Mouse (Mus musculus) heart, postnatal 36 days (tissue): ENCODE measurements around the gene Bcor. TPM values are rescaled to one million over a fixed set of nuclear protein-coding genes. Genes with fewer than 3 reads are reported as not detected.

Source experiments
- DNase-seq, 2 experiments: peaks; one replicate each; pipeline ENCODE4 v3.0.0; 2021 to 2022
- intact Hi-C: fragments of 180-260 bp; cut with DNase I; formaldehyde crosslinking; loops from one replicate; pipeline ENCODE4 v1.15.1; 2025
- total RNA-seq, 2 experiments: library from RNA; stranded (reverse); gene quantifications; 2 replicates each; pipeline ENCODE4 v1.2.3; 2021

Bcor gene
- total RNA-seq, 2 experiments from 2014 or later: 20.0 to 25.9 TPM

DNA sequence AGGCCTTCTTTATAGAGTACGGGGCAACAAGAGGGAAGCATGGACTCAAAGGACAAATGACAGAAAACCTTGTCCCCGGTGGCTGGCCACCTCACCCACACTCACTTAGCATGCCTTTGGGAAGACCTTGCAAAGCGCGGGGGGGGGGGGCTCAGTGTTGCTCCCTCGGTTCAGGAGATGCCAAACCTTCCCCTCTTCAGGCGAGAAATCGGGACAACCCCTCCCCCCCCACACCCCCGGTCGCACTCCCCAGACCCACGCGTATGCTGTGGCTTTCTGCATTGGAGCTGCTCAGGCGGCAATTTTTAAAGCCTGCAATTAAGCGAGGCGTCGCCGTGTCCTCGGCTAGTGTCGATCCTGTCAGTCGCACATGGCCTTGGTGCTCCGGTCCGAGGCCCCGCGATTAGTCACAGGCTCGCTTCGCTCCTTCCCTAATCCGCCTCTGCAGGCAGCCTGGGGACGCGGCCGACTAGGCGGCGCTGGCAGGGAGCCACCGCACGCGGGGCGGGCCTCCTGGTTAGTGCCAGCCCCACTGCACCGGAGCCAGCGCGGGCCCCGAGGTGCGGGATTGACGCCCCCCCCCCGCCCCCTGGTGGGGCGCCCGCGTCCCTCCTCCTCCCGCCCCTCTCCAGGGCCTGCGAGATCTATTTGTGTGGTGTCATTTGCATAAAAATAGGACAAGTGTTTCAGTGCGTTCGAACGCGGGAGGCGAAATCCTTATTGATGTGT, 70.6 kb downstream of the Bcor start:
- intact Hi-C loops: loop anchor here (2.0 to 5.0 kb wide), 3 partner anchors 43 to 163 kb away; no protein-coding TSS in a partner anchor
- DNase-seq: peak; percentile 53 to 66

DNA sequence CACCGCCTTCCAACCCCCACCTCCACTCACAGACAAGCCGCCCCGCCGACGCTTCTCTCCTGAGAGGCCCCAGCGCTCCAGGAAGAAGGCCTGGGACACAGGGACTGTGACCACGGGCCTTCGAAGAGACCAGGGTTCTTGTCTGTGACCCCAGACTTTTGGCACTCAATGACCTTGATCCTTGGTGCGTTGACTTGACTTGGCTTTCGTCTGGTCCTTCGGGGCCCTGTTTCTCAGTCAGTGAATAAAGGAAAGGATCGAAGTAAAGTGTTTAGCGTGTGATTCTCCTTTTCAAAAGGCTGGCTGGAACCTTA, 71.2 kb downstream of the Bcor start:
- intact Hi-C loops: loop anchor here (2.0 kb wide), 1 partner anchor 44 kb away; no protein-coding TSS in a partner anchor
- DNase-seq: no peak

DNA sequence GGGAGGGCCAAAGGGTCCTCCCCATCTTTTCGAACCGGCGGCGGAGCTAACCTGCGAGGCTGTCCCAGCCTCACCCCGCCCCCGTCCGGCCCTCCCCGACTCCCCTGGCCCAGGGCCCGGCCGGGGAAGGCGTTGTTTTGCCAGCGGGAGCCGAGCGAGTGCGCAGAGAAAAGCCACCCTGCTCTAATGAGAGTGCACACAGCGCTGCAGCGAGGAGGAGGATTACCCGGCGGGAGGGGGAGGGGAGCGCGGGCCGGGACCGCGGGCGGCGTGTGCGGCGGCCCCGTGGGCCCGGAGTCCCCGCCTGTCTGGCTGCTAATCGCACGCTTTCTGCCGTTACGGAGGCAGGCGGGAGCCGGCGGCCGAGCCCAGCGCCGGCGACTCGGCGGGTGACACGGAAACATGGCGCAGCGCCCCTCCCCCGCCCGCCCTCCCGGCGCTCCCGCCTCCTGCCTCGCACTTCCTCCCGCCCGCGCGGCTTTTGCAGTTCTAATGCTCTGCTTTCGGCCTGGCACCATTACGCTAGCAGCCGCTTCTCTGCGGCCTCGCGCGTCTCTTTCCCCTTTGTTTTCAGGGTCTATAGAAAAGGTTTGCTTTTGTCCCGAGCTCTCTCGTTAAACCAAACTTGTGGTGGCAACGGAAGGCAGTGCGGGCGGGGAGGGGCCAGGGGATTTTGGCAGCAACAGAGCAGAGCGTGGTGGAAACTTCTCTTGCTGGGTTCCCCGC, 71.7 kb downstream of the Bcor start:
- intact Hi-C loops: loop anchor here (2.0 kb wide), 1 partner anchor 44 kb away; no protein-coding TSS in a partner anchor
- peak; percentile 71 to 85 for DNase-seq

DNA sequence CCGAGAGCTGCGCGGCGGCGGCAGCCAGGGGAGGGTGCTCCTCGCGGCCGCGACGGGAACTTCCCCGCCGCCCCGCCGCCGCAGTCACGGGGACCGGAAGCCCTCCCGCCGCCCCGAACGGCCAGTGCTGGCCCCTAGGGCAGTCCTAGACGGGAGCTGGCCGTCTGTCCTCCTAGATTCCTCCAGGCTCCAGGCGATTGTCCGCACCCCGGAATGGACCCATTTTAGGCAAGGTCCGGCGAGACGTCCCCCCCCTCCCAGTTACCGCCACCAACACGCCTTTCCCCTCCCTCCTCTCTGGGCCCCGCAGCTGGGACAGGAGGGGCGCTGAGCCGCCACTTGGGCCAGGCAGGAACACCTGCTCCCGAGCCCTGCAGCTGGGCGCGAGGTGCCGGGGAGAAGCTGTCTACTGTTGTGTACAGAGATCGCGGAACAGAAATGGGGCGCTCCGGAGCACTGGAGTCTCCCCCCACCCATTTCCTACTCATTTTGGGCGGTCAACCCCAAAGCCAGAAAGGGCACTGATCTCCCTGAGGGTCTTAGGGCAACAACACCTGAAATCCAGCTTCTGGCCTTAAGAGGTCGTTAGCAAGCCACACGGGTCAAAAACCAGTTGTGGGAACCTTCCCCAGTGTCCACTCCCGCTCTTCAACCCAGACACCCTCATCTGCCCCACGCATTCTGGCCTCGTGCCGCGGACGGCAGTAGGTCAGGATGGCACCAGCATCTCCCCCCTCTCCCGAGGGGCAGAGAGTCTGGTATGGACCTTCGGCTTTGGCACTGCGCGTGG, 72.4 kb downstream of the Bcor start:
- intact Hi-C loops: loop anchor here (2.0 kb wide), 1 partner anchor 45 kb away; no protein-coding TSS in a partner anchor
- DNase-seq: peak; percentile 67 to 77

DNA sequence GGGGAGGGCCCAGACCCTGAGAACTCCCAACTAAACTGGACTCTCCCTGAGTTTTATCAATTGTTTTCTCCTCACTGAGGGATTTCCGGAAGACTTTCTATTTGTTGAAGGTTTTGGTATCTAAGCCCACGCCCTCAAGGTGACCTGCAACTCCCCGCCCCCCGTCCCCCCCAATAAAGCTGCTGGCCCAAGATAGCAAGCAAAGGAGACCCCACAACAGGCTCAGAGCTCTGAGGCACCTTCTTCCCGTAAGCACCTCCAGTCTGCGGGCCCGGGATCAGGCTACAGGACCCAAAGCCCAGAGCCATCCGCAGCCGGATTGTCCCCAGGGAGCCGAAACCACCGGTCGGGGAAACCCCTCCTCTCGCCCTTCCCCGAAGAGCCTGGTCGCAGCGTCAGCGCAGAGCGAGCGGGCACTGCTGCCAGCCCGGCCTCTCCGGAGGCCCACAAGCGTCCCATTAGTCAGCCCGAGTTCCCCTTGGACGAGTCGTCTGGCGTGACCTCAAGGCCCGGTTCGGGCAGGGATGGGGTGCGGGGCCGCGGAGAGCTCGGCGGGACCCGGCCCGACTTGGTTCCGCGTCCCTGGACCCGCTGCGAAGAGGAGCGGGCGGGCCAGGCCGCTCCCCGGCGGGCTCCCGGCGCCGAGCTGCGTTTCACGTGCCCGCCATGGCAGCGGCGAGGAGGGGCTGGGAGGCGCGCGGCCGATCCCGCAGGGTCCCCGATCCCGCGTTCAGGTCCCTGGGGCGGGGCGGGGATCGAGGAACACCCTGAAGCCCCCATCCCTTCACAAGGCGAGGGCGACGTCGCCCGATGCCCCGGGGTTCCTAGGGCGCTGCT, 73.3 kb downstream of the Bcor start:
- DNase-seq: peak; percentile 42 to 71
- intact Hi-C loops: no loop called here

DNA sequence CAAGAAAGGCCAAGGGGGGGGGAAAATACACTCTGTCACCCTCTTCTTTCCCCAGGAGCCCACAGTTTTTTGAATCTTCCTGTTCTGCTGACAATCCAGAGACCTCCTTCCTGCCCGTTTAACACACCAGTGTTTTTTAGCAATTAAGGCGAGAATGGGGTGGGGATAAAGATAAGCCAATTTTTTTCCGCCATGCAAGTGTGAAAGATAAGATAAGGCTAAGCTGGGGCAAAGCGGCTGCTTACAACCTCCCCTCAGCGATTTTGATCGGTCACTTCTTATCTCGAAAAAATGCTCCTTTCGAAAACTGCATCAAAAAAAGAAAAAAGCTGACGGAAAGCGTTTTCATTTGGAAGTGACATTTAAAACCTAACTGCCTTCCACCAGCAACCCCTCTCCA, 74.2 kb downstream of the Bcor start:
- DNase-seq: no peak
- intact Hi-C loops: no loop called here

DNA sequence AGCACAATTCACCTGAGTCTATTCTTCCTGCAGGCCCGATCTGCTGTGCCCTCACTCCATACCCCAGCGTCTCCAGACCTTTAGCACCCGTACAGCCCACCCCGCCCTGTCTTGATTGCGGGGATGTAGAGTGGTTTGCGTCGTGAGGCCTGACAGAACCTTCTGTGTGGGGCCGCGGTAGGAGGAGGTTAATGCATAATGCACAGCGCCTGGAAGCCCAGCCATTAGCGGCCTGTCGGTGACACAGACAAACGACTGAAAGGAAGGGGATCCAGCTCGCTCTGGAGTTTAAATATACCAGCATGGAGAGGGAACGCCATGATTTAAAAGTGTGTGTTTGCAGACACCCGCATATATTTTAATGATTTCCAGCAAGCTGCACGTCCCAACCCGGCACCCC, 74.9 kb downstream of the Bcor start:
- DNase-seq: no peak
- intact Hi-C loops: no loop called here

DNA sequence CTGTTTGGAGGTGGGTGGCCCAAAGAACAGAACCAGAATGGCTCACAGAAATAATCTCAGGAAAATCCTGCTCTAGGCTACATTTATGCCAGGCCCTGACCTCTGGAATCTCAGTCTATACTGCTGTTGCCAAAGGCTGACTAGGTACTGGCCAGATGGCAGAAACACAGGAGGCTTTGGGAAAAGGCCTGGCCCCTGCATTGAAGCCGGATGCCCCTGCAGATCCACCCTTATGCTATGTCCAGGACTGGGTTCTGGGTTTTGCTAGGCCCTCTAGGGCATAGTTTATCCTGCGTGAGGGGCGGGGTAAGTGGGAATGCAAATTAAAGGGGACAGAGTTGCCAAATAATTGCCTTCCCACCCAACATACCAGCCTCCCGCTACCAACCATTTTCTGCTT, 75.5 kb downstream of the Bcor start:
- intact Hi-C loops: loop anchor here (5.0 kb wide), 1 partner anchor 132 kb away; no protein-coding TSS in a partner anchor
- no peak for DNase-seq

DNA sequence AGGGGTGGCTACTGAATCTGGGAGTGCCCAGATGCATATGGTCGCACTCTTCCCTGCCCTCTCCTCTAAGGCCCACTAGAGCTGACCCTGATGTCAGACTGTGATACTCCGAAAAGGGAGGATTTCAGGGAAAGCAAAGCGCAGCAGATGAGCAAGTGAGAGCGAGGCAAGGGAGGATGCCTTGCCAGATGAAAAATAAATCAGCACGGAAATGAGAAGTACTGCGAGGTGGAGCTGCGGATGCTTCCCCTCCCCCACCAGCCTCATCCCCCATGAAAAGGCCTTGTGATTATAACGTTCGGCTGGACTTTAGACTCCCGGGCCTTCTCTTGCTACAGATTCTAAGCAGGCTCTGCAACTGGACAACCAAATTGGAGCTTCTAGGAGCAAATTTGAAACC, 76.5 kb downstream of the Bcor start:
- no peak for DNase-seq
- intact Hi-C loops: loop anchor here (5.0 kb wide), 1 partner anchor 131 kb away; no protein-coding TSS in a partner anchor

DNA sequence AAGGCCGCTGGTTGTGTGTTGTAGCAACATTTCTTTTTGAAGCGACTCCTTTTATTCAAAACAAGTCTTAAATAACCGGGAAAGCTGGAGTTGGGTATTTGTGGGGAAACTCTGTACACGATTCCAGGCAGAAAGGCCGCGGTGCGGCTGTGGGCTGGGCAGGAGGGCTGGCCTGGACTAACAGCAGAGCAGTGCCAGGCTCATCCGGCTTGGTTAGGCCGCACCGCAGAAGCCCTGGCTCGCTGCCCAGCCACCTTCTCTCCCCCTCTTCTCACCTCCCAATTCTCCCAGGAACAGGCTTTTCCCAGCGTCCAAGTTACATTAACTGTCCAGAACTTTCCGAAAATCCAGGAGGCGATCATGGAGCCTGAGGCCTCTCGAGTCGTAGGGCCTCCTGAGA, 77.4 kb downstream of the Bcor start:
- intact Hi-C loops: loop anchor here (5.0 kb wide), 1 partner anchor 130 kb away; no protein-coding TSS in a partner anchor
- no peak for DNase-seq

DNA sequence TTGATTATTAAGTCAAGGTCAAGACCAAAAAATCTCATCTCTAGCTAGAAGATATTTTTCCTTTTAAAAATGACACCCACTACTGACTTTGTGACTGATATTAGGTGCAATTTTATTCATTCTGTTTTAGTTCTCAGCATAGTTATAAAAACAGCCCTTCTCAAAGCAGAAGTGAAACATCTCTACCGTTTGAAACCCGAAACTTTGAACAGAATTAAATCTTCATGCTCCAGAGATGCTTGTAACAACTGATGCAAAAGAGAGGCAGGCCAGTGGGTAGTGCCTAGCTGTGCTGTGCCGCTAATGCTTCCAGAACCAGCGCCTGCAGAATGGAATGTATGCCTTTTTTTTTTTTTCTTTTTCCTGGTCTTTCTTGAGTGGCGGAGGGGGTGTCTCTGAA, 78.0 kb downstream of the Bcor start:
- intact Hi-C loops: loop anchor here (5.0 kb wide), 1 partner anchor 130 kb away; no protein-coding TSS in a partner anchor
- DNase-seq: no peak

DNA sequence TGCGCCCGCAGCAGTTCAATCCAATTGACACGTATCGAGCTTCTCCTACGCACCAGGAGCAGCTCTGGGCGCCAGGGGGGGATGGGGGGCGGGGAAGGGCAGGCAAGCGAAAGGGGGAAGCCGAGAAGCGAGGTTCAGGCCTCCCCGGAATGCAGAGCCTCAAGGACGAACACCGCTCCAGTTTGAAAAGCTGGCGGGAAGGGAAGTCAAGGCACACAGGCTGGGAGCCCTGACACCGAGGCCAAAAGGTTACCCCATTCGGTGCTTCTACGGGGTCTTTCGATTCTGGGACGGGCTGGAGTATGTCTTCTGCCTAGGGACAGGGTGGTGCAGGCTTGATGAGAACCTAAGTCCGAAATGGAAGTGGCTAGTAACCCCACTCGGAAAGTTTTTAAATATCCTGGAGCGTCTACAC, 78.4 kb downstream of the Bcor start:
- no peak for DNase-seq
- intact Hi-C loops: loop anchor here (5.0 kb wide), 1 partner anchor 129 kb away; no protein-coding TSS in a partner anchor

DNA sequence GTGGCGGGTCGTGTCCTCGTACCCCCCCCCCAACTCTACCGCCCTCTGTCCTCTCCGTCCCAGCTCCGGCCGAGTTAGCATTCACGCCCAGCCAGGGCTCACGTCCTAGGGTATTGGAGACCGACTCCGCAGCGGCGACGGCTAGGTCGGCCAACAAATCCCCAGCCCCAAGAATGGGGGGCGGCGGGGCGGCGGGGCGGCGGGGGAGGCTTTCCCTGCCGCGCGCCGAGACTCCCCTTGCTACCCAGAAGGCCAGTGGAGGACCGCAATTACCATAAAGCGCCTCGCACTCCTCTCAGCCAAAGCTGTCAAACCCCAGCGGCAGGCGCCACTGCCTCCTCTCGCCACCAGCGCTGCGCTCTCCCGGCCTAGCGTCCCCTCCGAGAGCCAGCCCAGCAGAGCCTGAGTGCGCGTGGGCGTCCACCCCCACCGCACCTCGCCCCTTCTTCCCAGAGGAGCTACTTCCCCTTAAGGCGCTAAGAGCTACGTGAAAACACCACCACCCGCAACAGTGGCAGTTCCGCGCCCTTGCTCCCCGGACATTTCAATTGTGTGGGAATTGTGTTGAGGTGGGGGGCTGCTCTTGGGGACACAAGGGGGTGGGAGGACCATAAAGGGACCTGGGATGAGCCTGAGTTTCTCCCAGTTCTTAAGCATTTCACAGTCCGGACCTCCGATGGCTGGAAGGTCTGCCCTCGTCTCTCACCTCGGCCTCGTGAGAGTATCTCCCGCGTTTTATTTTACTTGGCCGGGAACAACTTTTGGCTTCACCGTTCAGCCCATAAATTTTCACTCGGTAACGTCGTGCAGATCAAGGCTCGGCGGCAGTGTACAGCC, 79.0 kb downstream of the Bcor start:
- DNase-seq: peak; percentile 34 to 51
- intact Hi-C loops: loop anchor here (5.0 kb wide), 1 partner anchor 129 kb away; no protein-coding TSS in a partner anchor

DNA sequence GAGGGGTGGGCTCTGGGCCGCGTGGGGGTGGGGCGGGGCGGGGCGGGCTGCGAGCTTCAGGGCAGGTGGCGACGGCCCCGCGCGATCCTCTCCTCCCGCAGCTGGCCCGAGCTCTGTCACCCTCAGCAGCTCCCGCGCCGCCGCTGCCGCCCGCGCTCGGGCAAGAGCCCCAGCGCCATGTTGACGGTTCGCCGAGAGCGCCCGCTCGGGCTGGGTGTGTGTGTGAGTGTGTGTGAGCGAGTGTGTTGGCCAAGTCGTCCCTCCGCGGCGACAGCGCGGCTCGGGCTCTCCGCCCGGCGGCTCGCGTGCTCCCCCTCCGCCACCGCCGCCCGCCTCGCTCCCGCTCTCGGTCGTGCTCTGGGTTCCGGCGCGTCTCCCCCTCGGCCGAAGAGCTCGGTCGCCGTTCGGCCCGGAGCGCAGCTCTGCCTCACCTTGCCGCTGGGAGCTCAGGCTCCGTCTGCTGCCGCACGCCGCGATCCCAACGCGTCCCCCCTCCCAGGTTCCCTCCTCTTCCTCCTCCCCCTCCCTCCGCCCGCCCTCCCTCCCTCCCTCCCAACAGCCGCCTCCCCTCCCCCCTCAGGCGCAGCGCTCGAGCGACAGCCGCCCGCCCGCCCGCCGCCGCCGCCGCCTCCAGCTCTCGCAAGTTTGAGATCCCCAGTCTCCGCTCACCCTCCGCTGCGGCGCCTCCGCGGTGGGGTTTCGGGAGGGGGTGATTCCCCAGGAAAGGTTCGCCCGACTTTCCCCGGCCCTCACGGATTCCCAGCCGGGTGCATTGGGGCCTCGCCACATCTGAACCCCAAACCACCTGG, 79.9 kb downstream of the Bcor start:
- peak; percentile 70 to 77 for DNase-seq
- intact Hi-C loops: loop anchor here (5.0 kb wide), 1 partner anchor 128 kb away; no protein-coding TSS in a partner anchor

DNA sequence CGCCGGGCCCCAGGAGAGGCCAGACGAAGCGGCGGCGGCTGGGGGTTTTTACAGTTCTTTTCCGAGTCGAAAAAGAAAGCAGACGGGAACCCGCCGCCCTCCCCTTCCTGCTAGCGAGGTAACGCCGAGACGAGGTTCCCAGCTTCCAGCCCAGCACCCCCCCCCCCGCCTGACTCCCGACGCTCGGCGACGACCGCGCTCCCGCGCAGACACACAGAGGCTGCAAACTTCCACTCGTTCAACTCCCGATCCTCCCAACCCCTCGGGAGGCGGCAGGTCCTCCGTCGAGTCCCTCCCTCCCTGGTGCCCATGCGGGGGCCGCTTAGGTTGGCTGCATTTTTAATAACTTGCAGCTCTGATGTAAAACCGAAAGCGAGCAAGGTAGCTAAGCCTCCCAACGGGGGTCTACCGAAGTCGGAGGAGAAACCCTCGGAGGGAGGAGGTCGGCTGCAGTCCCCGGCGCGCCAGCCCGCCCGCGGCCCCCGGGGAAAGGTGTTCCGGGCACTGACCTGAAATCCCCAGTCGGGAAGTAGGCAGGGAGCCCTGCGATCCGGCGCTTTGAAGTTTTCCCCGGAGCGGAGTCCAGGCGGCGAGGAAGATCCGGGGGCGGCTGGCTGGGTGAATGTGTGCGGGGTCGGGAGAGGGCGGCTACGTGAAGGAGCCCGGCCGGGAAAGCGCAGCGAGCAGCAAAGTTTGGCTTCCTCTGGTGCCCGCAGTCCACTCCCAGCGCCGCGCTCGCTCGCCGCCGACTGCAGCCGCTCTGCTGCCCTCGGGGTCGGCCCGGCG, 80.7 kb downstream of the Bcor start:
- intact Hi-C loops: loop anchor here (2.0 to 5.0 kb wide), 6 partner anchors 55 to 277 kb away; no protein-coding TSS in a partner anchor
- peak; percentile 47 to 62 for DNase-seq

DNA sequence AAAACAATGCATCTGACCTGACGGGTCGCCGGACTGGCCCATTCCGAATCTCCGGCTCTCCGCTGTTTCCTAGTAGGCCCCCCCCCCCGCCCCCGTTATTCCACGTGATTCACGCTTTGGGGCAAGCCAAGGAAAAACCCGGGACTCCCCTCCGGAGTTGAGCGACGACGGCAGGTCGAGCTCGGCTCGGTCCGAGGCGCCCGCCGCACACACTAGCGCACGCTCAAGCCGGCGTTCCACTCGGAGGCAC, 81.2 kb downstream of the Bcor start:
- no peak for DNase-seq
- intact Hi-C loops: loop anchor here (2.0 to 5.0 kb wide), 5 partner anchors 56 to 277 kb away; no protein-coding TSS in a partner anchor
